Mouse (Mus musculus) ES-Bruce4 (cell line): ENCODE measurements around the gene Car1.

Source experiments
- CTCF ChIP-seq: IDR thresholded peaks from one replicate; pipeline ENCODE4 v1.8.1; 2011; ENCODE audit warnings: low read depth, low read length
- EP300 ChIP-seq: IDR thresholded peaks from 2 replicates; pipeline ENCODE4 v1.6.1; 2011; ENCODE audit warnings: low read depth, low read length; ENCODE audit not compliant: insufficient read depth
- POLR2A ChIP-seq: IDR thresholded peaks from one replicate; pipeline ENCODE4 v1.8.1; 2011; ENCODE audit warnings: low read length; ENCODE audit not compliant: insufficient read depth

GRCm38 (mm10) chr3:14804906-14805305, 3.3 kb downstream of the Car1 start:
- TF ChIP-seq POLR2A (no peak), CTCF (no peak), EP300 (no peak)
